Mouse (Mus musculus): ENCODE data around the gene Etl4. TPM values are rescaled to one million over a fixed set of nuclear protein-coding genes. Genes with fewer than 3 reads are reported as not detected.

Etl4 gene
- polyA plus RNA-seq, 1 experiment from 2014 or later: 27.7 TPM

GRCm38 (mm10) chr2:20764566-20765090 is 855.0 kb downstream of the Etl4 start:
- no peak for ATAC-seq
- Histone ChIP-seq H3K9ac (ENCODE audit: low read depth, low read length) (no peak overlapping the region), H3K36me3 (ENCODE audit: control insufficient read depth, insufficient read depth, low read length) (peaks cover 3% of the 10 kb centered on the region; the same call in 1 of the 2 replicates), H3K9me3 (ENCODE audit: control insufficient read depth, low read length) (no peaks in the 10 kb centered on the region), H3K27ac (ENCODE audit: low read length) (no peak overlapping the region), H3K27me3 (replicated peaks; ENCODE audit: control insufficient read depth, insufficient read depth, low read length) (no peaks in the 10 kb centered on the region), H3K4me1 (ENCODE audit: control insufficient read depth, insufficient read depth, low read length) (0 out of 2 replicates have a peak, but pooled peaks cover 7% of the 10 kb centered on the region), H3K4me3 (ENCODE audit: low read length) (no peak overlapping the region), H3K4me2 (ENCODE audit: low read depth, low read length) (no peak overlapping the region)

- Histone ChIP-seq H3K4me3 (ENCODE audit: low read length) (no peak overlapping the region), H3K36me3 (ENCODE audit: control insufficient read depth, insufficient read depth, low read length) (peaks cover 7% of the 10 kb centered on the region; the same call in 1 of the 2 replicates), H3K4me2 (ENCODE audit: low read depth, low read length) (no peak overlapping the region), H3K9ac (ENCODE audit: low read depth, low read length) (no peak overlapping the region), H3K27ac (ENCODE audit: low read length) (no peak overlapping the region), H3K27me3 (replicated peaks; ENCODE audit: control insufficient read depth, insufficient read depth, low read length) (no peaks in the 10 kb centered on the region), H3K9me3 (ENCODE audit: control insufficient read depth, low read length) (no peaks in the 10 kb centered on the region), H3K4me1 (ENCODE audit: control insufficient read depth, insufficient read depth, low read length) (no peaks in the 10 kb centered on the region)
- peak; percentile 24; the same call in 1 of the 2 replicates for ATAC-seq
- WGBS: 69% methylated on average over 5 of the region's 5 CpGs
Observed at GRCm38 (mm10) chr2:20768681-20769080, 859.1 kb downstream of the Etl4 start.

- H3K9me3 ChIP-seq (ENCODE audit: control insufficient read depth, low read length): no peaks in the 10 kb centered on the region
- no peak overlapping the region for H3K9ac ChIP-seq (ENCODE audit: low read depth, low read length)
- H3K36me3 ChIP-seq (ENCODE audit: control insufficient read depth, insufficient read depth, low read length): peaks cover 7% of the 10 kb centered on the region; the same call in 1 of the 2 replicates
- H3K4me3 ChIP-seq (ENCODE audit: low read length): no peak overlapping the region
- no peak for ATAC-seq
- H3K4me1 ChIP-seq (ENCODE audit: control insufficient read depth, insufficient read depth, low read length): no peaks in the 10 kb centered on the region
- no peak overlapping the region for H3K27ac ChIP-seq (ENCODE audit: low read length)
- no peaks in the 10 kb centered on the region for H3K27me3 ChIP-seq (replicated peaks; ENCODE audit: control insufficient read depth, insufficient read depth, low read length)
- H3K4me2 ChIP-seq (ENCODE audit: low read depth, low read length): no peak overlapping the region
Observed at GRCm38 (mm10) chr2:20770171-20770570, 860.6 kb downstream of the Etl4 start.

- no peak overlapping the region for H3K9ac ChIP-seq (ENCODE audit: low read depth, low read length)
- H3K27ac ChIP-seq (ENCODE audit: low read length): no peak overlapping the region
- H3K9me3 ChIP-seq (ENCODE audit: control insufficient read depth, low read length): no peaks in the 10 kb centered on the region
- no peaks in the 10 kb centered on the region for H3K27me3 ChIP-seq (replicated peaks; ENCODE audit: control insufficient read depth, insufficient read depth, low read length)
- no peak overlapping the region for H3K4me2 ChIP-seq (ENCODE audit: low read depth, low read length)
- no peak overlapping the region for H3K4me3 ChIP-seq (ENCODE audit: low read length)
- peak; percentile 74 for ATAC-seq
- H3K4me1 ChIP-seq (ENCODE audit: control insufficient read depth, insufficient read depth, low read length): peaks cover 3% of the 10 kb centered on the region; the same call in 1 of the 2 replicates
- WGBS: 68% methylated on average over 2 of the region's 2 CpGs
- H3K36me3 ChIP-seq (ENCODE audit: control insufficient read depth, insufficient read depth, low read length): peaks cover 8% of the 10 kb centered on the region; the same call in 1 of the 2 replicates
Observed at GRCm38 (mm10) chr2:20774462-20774861, 864.9 kb downstream of the Etl4 start.

GRCm38 (mm10) chr2:20776171-20776704 is 866.7 kb downstream of the Etl4 start:
- peak; percentile 85 for ATAC-seq
- Histone ChIP-seq H3K9me3 (ENCODE audit: control insufficient read depth, low read length) (no peaks in the 10 kb centered on the region), H3K9ac (ENCODE audit: low read depth, low read length) (no peak overlapping the region), H3K36me3 (ENCODE audit: control insufficient read depth, insufficient read depth, low read length) (peaks cover 4% of the 10 kb centered on the region; the same call in 1 of the 2 replicates), H3K27me3 (replicated peaks; ENCODE audit: control insufficient read depth, insufficient read depth, low read length) (no peaks in the 10 kb centered on the region), H3K27ac (ENCODE audit: low read length) (peak overlapping the region; percentile 49), H3K4me2 (ENCODE audit: low read depth, low read length) (no peak overlapping the region), H3K4me3 (ENCODE audit: low read length) (no peak overlapping the region), H3K4me1 (ENCODE audit: control insufficient read depth, insufficient read depth, low read length) (peaks cover 3% of the 10 kb centered on the region; the same call in 1 of the 2 replicates)
- 70% methylated on average over 6 of the region's 6 CpGs for WGBS

- Histone ChIP-seq H3K9me3 (ENCODE audit: control insufficient read depth, low read length) (no peaks in the 10 kb centered on the region), H3K27ac (ENCODE audit: low read length) (no peak overlapping the region), H3K9ac (ENCODE audit: low read depth, low read length) (no peak overlapping the region), H3K27me3 (replicated peaks; ENCODE audit: control insufficient read depth, insufficient read depth, low read length) (no peaks in the 10 kb centered on the region), H3K4me2 (ENCODE audit: low read depth, low read length) (no peak overlapping the region), H3K4me3 (ENCODE audit: low read length) (no peak overlapping the region), H3K4me1 (ENCODE audit: control insufficient read depth, insufficient read depth, low read length) (peaks cover 3% of the 10 kb centered on the region; the same call in 1 of the 2 replicates), H3K36me3 (ENCODE audit: control insufficient read depth, insufficient read depth, low read length) (peaks cover 9% of the 10 kb centered on the region)
- WGBS: 71% methylated on average over 6 of the region's 6 CpGs
- ATAC-seq: no peak
Observed at GRCm38 (mm10) chr2:20777931-20778330, 868.4 kb downstream of the Etl4 start.

- Histone ChIP-seq H3K9ac (ENCODE audit: low read depth, low read length) (no peak overlapping the region), H3K4me1 (ENCODE audit: control insufficient read depth, insufficient read depth, low read length) (peaks cover 3% of the 10 kb centered on the region; the same call in 1 of the 2 replicates), H3K9me3 (ENCODE audit: control insufficient read depth, low read length) (no peaks in the 10 kb centered on the region), H3K4me3 (ENCODE audit: low read length) (no peak overlapping the region), H3K27me3 (replicated peaks; ENCODE audit: control insufficient read depth, insufficient read depth, low read length) (no peaks in the 10 kb centered on the region), H3K36me3 (ENCODE audit: control insufficient read depth, insufficient read depth, low read length) (peaks cover 9% of the 10 kb centered on the region), H3K27ac (ENCODE audit: low read length) (no peak overlapping the region), H3K4me2 (ENCODE audit: low read depth, low read length) (no peak overlapping the region)
- ATAC-seq: peak; percentile 49
- 38% methylated on average over 6 of the region's 6 CpGs for WGBS
Observed at GRCm38 (mm10) chr2:20779484-20780381, 870.2 kb downstream of the Etl4 start.

GRCm38 (mm10) chr2:20801236-20801890 is 891.8 kb downstream of the Etl4 start:
- Histone ChIP-seq H3K9ac (ENCODE audit: low read depth, low read length) (no peak overlapping the region), H3K4me2 (ENCODE audit: low read depth, low read length) (no peak overlapping the region), H3K27ac (ENCODE audit: low read length) (no peak overlapping the region), H3K9me3 (ENCODE audit: control insufficient read depth, low read length) (no peaks in the 10 kb centered on the region), H3K36me3 (ENCODE audit: control insufficient read depth, insufficient read depth, low read length) (0 out of 2 replicates have a peak, but pooled peaks cover 4% of the 10 kb centered on the region), H3K27me3 (replicated peaks; ENCODE audit: control insufficient read depth, insufficient read depth, low read length) (no peaks in the 10 kb centered on the region), H3K4me1 (ENCODE audit: control insufficient read depth, insufficient read depth, low read length) (no peaks in the 10 kb centered on the region), H3K4me3 (ENCODE audit: low read length) (no peak overlapping the region)
- 77% methylated on average over 8 of the region's 8 CpGs for WGBS
- no peak for ATAC-seq

GRCm38 (mm10) chr2:20811506-20811905 is 901.9 kb downstream of the Etl4 start:
- Histone ChIP-seq H3K27me3 (replicated peaks; ENCODE audit: control insufficient read depth, insufficient read depth, low read length) (no peaks in the 10 kb centered on the region), H3K9ac (ENCODE audit: low read depth, low read length) (no peak overlapping the region), H3K4me1 (ENCODE audit: control insufficient read depth, insufficient read depth, low read length) (no peaks in the 10 kb centered on the region), H3K4me3 (ENCODE audit: low read length) (no peak overlapping the region), H3K4me2 (ENCODE audit: low read depth, low read length) (no peak overlapping the region), H3K36me3 (ENCODE audit: control insufficient read depth, insufficient read depth, low read length) (0 out of 2 replicates have a peak, but pooled peaks cover 8% of the 10 kb centered on the region), H3K27ac (ENCODE audit: low read length) (no peak overlapping the region), H3K9me3 (ENCODE audit: control insufficient read depth, low read length) (no peaks in the 10 kb centered on the region)
- 77% methylated on average over 8 of the region's 8 CpGs for WGBS
- no peak for ATAC-seq

Data from intestine, embryonic 16.5 days (tissue).